Mouse (Mus musculus) large intestine, adult 2 months (tissue): ENCODE measurements around the gene Fitm1. TPM values are rescaled to one million over a fixed set of nuclear protein-coding genes. Genes with fewer than 3 reads are reported as not detected.

Experiments
- DNase-seq: peaks from one replicate; pipeline ENCODE4 v3.0.0-alpha.2; 2012; ENCODE audit warnings: low read depth, low spot score
- WGBS: fragments of 180-500 bp; shearing (Covaris S2); methylation state at CpG from one replicate; pipeline ENCODE4 v1.1.7; 2018; 5-methylcytosine and 5-hydroxymethylcytosine counted together
- polyA plus RNA-seq: library from polyadenylated mRNA; depleted of rRNA; stranded (reverse); fragments of >200 nt; gene quantifications from 2 replicates; pipeline ENCODE4 v1.2.3, GENCODE M21; 2012

Fitm1 gene
- polyA plus RNA-seq, 1 experiment = 0.11 TPM

GRCm38 (mm10) chr14:55590748-55591330 lies 15.4 kb downstream of the Fitm1 start, which contains the start of gene Psme2:
Gene Psme2 (minus strand): TSS chr14:55591113.
- under 1% methylated on average over 22 of the region's 22 CpGs for WGBS
- DNase-seq = peak; percentile 97

GRCm38 (mm10) chr14:55591331-55591891 lies 16.0 kb downstream of the Fitm1 start, which contains the start of gene Rnf31:
Gene Rnf31 (plus strand): TSS chr14:55591708.
- WGBS = 1% methylated on average over 33 of the region's 33 CpGs
- DNase-seq = no peak

GRCm38 (mm10) chr14:55592226-55592625 lies 16.8 kb downstream of the Fitm1 start:
- 1% methylated on average over 16 of the region's 16 CpGs for WGBS

GRCm38 (mm10) chr14:55596036-55596690 lies 20.7 kb downstream of the Fitm1 start:
- DNase-seq = no peak
- WGBS = 89% methylated on average over 13 of the region's 13 CpGs

More at GRCm38 (mm10) chr14:55592226-55592625, 16.8 kb downstream of the Fitm1 start:
- DNase-seq = no peak

GRCm38 (mm10) chr14:55598521-55599390 lies 23.3 kb downstream of the Fitm1 start:
- WGBS = 93% methylated on average over 21 of the region's 21 CpGs
- no peak for DNase-seq

- no peak for DNase-seq
- 55% methylated on average over 7 of the region's 7 CpGs for WGBS
These were observed 27.8 kb downstream of the Fitm1 start, which contains the start of gene Irf9 for GRCm38 (mm10) chr14:55603271-55603632. Gene Irf9 (plus strand): TSS chr14:55603571.

GRCm38 (mm10) chr14:55603633-55604576 lies 28.5 kb downstream of the Fitm1 start:
- WGBS = 9% methylated on average over 19 of the region's 19 CpGs
- DNase-seq = peak; percentile 91

GRCm38 (mm10) chr14:55604823-55605222 lies 29.4 kb downstream of the Fitm1 start:
- WGBS = 84% methylated on average over 11 of the region's 11 CpGs
- DNase-seq = no peak

- WGBS = 86% methylated on average over 16 of the region's 16 CpGs
- no peak for DNase-seq
These were observed 30.5 kb downstream of the Fitm1 start for GRCm38 (mm10) chr14:55605743-55606459.

GRCm38 (mm10) chr14:55608339-55608738 lies 32.9 kb downstream of the Fitm1 start:
- DNase-seq = no peak
- 96% methylated on average over 6 of the region's 6 CpGs for WGBS

- DNase-seq = no peak
- 42% methylated on average over 6 of the region's 6 CpGs for WGBS
These were observed 37.9 kb downstream of the Fitm1 start for GRCm38 (mm10) chr14:55613346-55613745.

- 73% methylated on average over 7 of the region's 7 CpGs for WGBS
These were observed 39.3 kb downstream of the Fitm1 start for GRCm38 (mm10) chr14:55614565-55615178.

GRCm38 (mm10) chr14:55615876-55616275 lies 40.5 kb downstream of the Fitm1 start:
- 50% methylated on average over 2 of the region's 2 CpGs for WGBS
- DNase-seq = no peak

More at GRCm38 (mm10) chr14:55614565-55615178, 39.3 kb downstream of the Fitm1 start:
- no peak for DNase-seq

GRCm38 (mm10) chr14:55616844-55617243 lies 41.4 kb downstream of the Fitm1 start:
- DNase-seq = no peak
- WGBS = 82% methylated on average over 2 of the region's 2 CpGs

- WGBS = 18% methylated on average over 21 of the region's 21 CpGs
- DNase-seq = peak; percentile 75
These were observed 42.4 kb downstream of the Fitm1 start, which contains the start of gene Rec8 for GRCm38 (mm10) chr14:55617822-55618221. Gene Rec8 (plus strand): TSS chr14:55618037.

- WGBS = 36% methylated on average over 22 of the region's 22 CpGs
- DNase-seq = no peak
These were observed 43.2 kb downstream of the Fitm1 start for GRCm38 (mm10) chr14:55618486-55619195.
